Mouse (Mus musculus) embryo, embryonic 11.5 days (tissue): ENCODE data around the gene Camta1.
A peak's percentile ranks its signal among the peaks of the same experiment; 100 is the strongest.

Source experiments
- DNase-seq: peaks from one replicate; pipeline ENCODE4 v3.0.0-alpha.2; 2012; ENCODE audit warnings: low read depth, low spot score

Gene Camta1

DNA sequence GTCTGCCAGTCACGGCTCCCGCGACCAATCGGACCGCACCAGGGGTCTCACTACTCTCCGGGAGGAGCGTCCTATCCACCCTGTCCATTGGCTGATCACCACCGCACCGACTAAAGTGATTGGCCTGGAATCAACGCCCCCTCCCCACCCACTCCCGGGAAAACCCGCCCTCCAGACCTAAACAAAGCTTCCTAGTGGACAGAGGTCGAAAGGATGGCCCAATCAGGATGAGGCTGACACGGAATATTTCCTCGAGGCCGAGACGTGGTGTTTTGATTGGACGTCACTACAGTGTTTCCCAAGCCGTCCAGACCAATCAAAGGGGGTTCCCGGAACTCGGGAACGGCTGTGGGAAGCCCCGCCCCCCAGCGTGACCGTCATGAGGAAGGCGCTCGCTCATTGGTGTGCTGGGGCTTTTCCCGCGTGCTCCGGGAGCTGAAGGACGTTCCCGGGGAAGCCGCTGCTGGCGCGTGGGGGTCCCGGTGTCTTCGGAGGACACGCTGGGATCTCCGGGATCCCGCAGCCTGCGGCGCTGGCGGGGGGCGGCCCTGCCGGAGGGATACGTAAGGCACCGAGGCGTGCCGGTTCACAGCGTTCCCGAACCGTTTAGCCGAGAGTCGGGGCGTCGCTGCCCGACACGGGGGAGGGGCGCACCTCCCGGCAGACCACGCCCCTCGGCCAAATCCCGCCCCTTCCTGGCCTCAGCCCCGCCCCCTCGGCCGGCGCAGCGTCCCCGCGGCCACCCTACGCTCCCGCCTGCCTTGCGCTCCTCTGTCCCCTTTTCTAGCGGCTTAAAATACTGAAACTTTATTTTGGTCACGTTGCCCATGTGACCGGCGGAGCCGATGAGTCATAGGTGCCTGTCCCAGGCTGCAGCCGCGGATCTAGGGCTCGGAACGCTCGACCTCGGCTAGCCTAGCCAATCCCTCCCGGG is at the start of gene Camta1:
Camta1 (minus strand) TSS at position 71 of the 934 bp plus-strand sequence.
- DNase-seq = peak; percentile 96

DNA sequence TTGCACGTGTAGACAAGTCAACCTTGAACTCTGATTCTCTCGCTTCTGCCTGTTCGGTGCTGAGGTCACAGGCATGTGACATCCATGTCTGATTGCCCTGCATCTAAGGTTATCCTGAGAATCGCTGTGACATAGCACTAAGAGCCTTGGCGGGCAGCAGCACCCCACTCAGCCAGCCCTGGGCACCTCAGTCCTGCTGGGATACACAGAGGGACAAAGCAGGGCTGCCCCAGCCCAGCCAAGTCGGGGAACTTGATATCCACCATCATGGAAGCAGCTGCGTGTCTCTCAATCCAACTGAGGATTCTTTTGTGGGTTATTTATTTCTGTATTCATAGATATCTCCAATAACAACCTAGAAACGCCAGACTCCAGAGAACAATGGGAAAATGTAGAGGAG is 47.1 kb upstream of the Camta1 start:
- no peak for DNase-seq

- no peak for DNase-seq
These were observed 46.1 kb upstream of the Camta1 start for GRCm38 (mm10) chr4:151907577-151908343.

DNA sequence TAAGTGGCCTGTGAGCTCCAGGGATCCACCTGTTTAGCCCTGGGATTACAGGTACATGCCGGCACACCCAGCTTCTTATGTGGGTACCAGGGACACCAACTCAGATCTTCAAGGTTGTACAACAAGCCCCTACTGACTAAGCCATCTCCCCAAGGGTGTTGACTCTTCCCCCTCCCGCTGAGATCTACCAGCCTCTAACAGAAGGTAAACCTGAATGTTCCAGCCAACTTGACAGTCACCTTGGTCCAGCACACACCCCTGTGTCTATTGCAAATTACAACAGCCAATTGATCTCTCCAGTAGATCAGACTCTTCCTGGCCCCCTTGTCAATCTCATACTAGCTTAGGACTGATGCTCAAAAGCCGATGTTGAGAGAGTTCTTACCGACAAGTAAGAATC is 43.9 kb upstream of the Camta1 start:
- no peak for DNase-seq

GRCm38 (mm10) chr4:151904098-151904497 is 42.4 kb upstream of the Camta1 start:
- DNase-seq = no peak

- no peak for DNase-seq
These were observed 41.1 kb upstream of the Camta1 start for GRCm38 (mm10) chr4:151902689-151903241.

DNA sequence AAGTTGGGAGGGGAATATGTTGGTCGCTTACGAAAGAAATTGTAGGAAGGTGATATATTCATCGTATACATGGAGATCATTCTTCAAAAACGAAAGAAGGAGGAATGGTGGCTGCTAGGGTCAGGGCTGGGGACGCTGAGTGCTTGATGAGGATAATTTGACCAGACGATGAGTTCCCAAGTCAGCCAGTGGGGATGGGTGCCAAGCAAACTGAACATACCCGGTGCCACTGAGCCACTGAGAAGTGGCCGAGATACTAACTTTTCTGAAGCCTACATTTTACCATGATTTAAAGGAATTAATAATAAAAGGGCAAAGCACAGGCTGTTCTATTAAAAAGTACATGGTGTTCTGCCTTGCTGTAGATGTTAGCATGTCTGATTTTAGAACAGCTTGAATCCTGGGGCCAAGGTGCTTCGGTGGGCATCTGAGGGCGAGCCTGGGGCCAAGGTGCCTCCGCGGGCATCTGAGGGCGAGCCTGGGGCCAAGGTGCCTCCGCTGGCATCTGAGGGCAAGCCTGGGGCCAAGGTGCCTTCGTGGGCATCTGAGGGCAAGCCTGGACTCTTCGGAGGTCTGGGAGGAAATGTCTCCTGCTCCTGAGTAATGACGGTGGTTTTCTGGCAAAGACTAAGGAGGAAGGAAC is 40.5 kb upstream of the Camta1 start:
- DNase-seq = no peak

- no peak for DNase-seq
These were observed 39.7 kb upstream of the Camta1 start for GRCm38 (mm10) chr4:151901422-151901821.

GRCm38 (mm10) chr4:151900735-151901134 is 39.1 kb upstream of the Camta1 start:
- DNase-seq = no peak

DNA sequence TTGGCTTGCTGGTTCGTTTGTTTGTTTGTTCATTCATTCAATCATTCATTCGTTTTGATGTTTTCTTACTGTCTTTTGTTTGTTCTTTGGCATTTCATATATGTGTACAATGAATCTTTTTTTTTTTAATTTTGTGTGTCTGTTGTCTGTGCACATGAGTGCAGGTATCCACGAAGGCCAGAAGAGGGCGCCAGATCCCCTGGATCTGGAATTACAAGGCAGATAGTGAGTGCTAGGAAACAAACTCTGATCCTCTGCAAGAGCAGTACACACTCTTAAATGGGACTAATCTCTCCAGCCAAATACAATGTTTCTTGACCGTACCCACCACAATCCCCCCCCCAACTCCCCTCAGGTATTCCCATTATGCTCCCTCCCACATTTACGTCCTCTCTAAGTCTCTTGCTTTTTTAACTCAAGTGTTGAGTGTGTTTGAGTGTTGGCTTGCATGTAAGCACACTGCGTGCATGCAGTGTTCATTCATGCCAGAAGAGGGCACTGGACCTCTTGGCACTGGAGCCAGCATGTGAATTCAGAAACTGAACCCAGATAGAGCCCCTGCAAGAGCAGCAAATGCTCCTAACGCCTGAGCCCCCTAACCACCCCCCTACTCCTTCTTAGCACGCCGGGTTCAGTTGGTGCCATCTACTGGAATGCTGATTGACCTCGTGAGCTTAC is 38.2 kb upstream of the Camta1 start:
- no peak for DNase-seq

- DNase-seq = no peak
These were observed 37.0 kb upstream of the Camta1 start for GRCm38 (mm10) chr4:151898600-151899245.

- DNase-seq = no peak
These were observed 35.5 kb upstream of the Camta1 start for GRCm38 (mm10) chr4:151897069-151897617.

GRCm38 (mm10) chr4:151895624-151896023 is 33.9 kb upstream of the Camta1 start:
- no peak for DNase-seq

- no peak for DNase-seq
These were observed 33.2 kb upstream of the Camta1 start for GRCm38 (mm10) chr4:151894926-151895325.

- DNase-seq = no peak
These were observed 31.6 kb upstream of the Camta1 start for GRCm38 (mm10) chr4:151893241-151893640.

DNA sequence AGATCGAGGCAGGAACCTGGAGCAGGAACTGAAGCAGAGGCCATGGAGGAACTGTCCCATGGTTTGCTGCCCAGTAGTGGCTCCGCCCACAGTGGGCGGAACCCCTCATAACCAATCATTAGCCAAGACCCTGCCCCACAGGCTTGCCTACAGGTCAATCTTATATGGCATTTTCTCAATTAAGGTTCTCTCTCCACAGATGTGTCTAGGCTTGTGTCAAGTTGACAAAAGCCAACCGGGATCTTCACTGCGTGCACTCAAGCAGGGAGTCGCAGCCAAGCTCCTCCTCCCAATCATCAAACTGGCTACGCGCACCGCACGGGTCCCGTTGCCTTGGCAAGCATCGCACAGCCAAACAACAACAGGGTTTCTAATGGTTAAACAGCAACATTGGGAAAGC is 19.9 kb upstream of the Camta1 start:
- no peak for DNase-seq

DNA sequence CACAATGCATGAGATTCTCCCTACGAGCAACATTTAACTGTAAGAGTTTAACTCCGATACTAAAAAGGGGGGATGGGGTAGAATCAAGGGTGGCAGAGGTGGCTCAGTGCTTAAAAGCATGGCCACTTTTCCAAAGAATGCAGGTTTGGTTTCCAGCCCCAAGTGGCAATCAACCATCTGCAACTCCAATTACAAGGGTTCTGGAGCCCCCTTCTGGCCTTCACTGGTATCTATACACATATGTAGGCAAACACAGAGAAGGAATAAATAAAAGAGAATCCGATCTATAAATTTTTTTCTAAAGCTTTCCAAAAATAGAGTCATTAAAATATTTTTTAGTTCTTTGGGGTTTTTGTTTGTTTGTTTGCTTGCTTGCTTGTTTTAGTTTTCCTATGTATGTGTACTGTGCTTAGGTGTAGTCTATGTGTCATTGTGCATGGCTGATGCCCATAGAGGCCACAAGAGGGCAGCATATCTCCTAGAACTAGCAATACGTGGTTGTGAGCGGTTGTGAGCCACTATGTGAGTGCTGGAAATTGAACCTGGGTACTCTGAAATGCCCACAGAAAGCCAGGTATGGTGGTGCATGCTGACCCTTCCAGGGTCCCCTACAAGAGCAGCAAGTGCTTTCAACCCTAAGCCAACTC is 18.5 kb upstream of the Camta1 start:
- DNase-seq = no peak

- DNase-seq = no peak
These were observed 14.7 kb upstream of the Camta1 start for GRCm38 (mm10) chr4:151876400-151876799.

DNA sequence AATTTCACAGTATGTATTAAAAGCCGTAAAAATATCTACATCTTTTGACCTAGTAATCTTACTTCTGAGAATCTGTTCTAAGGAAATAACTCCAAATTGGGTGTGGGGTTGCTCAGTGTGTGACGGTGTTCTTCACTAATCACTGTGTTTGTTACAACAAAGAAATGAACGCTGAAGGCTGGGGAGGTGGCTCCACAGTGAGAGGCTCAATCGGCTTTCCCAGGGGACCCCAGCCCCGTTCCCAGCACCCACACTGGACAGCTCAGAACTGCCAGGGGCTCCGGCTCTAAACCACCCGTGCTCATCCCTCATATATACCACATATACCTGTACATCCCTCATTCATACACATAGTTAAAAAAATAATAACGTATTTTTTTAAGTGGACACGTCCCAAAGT is 1.8 kb upstream of the Camta1 start:
- no peak for DNase-seq

DNA sequence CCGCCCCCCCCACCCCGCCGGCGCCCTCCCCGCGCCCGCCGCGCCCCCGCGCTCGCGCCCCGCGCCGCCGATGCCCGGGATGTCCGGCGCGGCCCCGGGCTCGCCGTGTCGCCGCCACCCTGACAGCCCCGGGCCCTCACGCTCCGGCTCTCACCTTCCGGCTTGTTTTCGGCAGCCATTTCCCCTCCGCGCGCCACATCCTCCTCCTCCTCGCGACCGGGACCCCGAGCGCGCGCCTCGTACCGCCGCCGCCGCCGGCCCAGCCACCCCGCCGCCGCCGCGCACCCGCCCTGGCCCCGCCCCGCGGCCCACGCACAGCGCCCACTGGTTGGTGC is 238 bp downstream of the Camta1 start:
- no peak for DNase-seq
